Mouse (Mus musculus) liver, adult (tissue): ENCODE measurements around the gene Gys1.
A peak's percentile ranks its signal among the peaks of the same experiment; 100 is the strongest.

Experiments used
- GATA4 ChIP-seq: IDR thresholded peaks from 2 replicates; pipeline ENCODE4 v1.6.1; 2014; ENCODE audit warnings: mild to moderate bottlenecking, low read length; ENCODE audit not compliant: insufficient replicate concordance

Gys1 gene

DNA sequence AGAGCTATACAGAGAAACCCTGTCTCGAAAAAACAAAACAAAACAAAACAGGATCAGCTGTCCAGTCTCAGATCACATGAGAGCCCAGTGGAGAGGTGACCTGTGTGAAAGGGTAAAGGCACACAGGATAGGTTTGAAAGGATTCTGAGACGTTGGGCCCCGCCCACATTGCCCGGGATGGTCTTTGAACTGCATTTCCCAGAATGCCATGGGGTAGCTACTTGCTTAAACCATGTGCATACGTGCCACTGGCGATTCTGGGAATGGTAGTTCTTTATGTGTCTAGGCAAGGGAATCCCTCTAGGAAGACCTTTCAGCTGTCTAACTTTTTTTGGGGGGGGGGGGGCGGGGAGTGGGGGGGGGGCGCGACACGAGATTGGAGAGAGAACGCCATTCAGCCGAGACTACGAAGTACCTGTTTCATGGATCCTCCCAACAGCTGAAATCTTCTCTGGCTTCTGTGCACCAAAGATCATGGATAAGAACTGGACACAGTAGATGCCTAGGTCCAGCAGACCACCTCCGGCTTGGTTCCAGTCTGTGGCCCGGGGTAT lies 46.8 kb downstream of the Gys1 start, which contains the start of gene Tulp2:
Tulp2 (plus strand) TSS at position 504 of the 554 bp plus-strand sequence.
- no peak for TF ChIP-seq GATA4

DNA sequence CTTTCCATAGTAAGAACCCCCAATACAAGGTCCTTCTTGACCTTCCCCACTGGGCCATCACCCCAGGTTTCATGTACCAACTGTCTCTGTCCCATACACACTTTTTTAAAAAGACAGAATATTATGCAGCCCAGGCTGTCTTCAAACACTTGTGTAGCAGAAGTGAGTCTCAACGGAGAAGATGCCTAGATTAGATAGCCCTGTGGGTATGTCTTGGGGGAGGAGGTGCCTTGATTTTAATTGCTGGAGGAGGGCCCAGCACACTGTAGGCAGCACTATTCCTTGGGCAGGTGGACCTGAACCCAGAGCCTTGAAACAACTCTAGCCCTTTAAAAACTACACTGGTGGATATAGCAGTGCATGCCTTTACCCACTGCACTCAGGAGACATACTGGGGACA lies 47.5 kb downstream of the Gys1 start:
- no peak for TF ChIP-seq GATA4

DNA sequence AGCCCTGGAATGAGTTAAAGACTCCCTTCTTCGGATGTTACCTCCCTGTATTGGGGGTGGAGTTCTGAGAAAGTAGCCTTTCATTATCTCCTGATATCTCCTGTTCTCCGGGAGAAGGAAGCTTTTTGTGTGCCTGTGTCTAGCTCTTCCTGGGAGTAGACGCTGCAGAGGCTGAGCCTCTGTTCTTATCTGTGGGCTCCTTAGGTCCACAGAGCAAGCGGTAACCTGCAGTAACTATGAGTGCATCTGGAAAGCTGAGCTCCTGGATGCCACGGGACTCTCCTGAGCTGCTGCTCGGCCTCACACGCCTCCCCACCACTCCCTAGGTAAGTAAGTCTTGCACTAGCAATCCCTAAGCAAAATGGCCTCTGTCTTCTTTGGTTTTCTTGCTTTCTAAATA lies 51.5 kb downstream of the Gys1 start:
- no peak for TF ChIP-seq GATA4

GRCm38 (mm10) chr7:45486761-45487415 lies 52.2 kb downstream of the Gys1 start, which contains the start of gene Gm45808:
Gm45808 (minus strand) TSS chr7:45486811.
- no peak for TF ChIP-seq GATA4

DNA sequence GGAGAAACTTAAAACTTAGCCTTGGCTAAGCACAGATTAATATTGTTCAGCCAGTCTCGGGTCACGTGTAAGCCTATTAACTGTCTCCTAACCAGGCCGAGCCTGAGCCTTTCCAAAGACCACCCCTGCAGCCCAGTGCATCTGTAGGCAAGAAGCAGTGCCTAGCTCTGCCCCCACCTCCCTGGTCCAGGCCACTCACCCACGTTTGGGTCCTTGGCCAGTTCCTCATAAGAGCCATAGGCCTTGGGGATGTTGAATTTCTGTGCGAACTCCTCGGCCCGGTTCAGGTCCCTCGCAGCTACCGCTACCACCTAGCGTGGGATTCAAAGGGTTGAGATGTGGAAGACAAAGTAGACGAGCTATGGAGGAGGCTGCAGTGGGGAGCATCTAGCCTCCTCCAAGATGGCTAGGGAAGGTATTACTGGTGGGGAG lies 53.2 kb downstream of the Gys1 start:
- no peak for TF ChIP-seq GATA4

GRCm38 (mm10) chr7:45488293-45489204 lies 53.9 kb downstream of the Gys1 start, which contains the start of gene Dhdh:
Dhdh (minus strand) TSS chr7:45488805.
- peak; percentile 71; the same call in 1 of the 2 replicates for TF ChIP-seq GATA4

GRCm38 (mm10) chr7:45489578-45489977 lies 54.9 kb downstream of the Gys1 start:
- TF ChIP-seq GATA4: no peak

GRCm38 (mm10) chr7:45490822-45491221 lies 56.2 kb downstream of the Gys1 start:
- no peak for TF ChIP-seq GATA4

DNA sequence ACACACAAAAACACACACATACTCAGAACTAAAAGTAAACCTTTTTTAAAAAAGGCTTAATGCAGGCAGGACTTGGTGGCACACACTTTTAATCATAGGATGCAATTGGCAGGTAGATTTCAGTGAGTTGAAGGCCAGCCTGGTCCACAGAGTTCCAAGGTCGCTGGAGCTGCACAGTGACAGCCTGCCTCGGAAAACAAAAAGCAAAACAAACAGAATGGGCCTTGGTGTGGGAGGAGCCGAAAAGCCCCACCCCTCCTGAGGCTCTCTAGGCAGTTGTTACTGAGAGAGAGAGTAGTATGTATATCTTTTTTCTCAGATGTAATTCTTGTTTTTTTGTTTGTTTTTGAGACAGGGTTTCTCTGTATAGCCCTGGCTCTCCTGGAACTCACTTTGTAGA lies 56.6 kb downstream of the Gys1 start:
- no peak for TF ChIP-seq GATA4

GRCm38 (mm10) chr7:45492225-45492844 lies 57.7 kb downstream of the Gys1 start:
- no peak for TF ChIP-seq GATA4

DNA sequence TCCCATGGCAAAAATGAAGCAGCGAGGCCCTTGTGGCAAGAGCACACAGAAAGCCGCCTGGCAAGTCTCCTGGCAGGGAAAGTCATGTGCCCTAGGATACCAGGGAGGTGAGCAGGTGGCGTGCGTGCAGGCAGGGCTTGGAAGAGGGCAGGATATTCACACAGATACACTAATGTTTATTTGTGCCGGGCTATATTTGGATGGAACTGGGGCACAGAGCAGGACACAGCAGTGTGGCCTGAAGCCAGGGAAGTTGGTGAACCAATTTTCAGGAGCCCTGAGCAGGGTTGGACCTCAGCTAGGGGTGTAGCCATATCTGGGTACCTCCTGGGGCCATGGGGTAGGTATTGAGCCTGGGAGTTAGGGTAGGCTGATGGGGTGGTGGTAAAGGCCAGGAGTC lies 58.3 kb downstream of the Gys1 start:
- TF ChIP-seq GATA4: no peak

DNA sequence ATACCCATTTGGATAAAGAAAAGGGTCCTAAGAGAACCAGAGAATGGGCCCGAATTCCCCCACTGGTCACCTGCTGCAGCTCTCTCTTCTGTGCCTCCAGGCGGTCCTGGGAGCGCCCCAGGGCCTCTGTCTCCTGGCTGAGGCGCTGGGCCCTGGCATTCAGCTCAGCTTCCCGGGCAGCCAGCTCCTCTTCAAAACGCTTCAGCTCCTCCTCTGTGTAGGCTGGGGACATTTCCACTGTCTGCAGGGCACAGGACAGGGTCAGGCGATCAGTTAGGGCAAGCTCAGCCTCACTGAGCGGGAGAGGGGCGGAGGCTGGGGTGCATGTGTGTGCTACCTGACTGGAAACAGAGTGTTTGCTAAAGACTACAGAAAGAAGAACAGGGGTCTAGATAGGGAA lies 59.9 kb downstream of the Gys1 start:
- TF ChIP-seq GATA4: no peak

DNA sequence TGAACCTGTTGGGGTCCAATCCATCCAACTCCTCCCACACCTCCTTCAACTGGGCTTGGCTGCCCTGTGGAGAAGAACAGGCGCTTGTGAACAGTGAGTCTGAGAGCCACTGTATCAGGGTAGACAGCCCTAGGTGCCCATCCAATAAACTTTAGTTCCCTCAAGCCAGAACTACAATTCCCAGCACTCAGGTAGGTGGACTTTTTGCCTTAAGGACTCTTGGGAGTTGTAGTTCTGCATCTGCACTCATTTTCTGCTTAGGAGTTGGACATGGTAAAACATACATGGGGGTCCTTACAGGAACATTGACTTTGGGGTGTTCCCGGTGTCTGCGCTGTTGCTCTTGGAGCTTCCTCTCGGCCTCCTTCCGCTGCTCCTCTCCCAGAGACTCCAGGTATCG lies 63.8 kb downstream of the Gys1 start:
- no peak for TF ChIP-seq GATA4
